In the genomic region with DNA sequence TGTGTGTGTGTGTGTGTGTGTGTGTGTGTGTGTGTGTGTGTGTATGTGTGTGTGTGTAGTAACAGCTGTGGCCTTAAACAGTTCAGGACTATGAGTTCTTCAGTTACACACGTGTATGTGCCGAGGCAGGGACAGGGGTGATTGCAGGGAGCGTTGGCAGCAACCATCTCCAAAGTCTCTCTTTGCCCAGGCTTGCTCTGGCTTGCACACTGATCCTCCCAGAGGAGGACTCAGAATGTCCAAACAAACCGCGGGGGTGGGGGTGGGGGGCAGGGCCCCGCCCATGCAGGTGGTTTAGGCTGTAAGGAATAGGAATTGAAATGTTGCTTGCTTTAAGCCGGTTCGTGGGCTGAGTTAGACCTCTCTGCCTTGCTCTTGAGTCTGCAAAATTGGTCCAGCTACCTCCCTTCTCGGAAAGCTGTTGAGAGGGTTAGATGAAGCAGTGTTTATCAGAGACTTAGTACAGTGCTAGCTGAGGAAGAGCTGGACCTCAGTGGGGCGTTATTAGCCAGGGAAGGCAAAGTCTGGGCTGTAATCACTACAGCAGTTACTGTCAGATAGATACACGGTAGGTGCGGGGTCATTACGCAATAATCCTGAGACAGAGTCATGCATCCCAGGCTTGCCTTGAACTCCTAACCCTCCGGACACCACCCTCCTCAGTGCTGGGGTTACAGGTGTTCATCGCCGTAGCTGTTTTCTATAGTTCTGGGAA, we compare ENCODE assay signal across 9 mouse cellular contexts. TPM values are rescaled to one million over a fixed set of nuclear protein-coding genes. Genes with fewer than 3 reads are reported as not detected.
DNase-seq lines count a peak whose midpoint lies in the region; ATAC-seq and TF ChIP-seq lines count a peak whose summit lies in the region.
"Had no signal": no experiment of that assay in that cellular context is flagged by ENCODE, and none has a peak within 500 bp of the region (broad histone marks: within the 10 kb centered on the region; RNA-seq: fewer than 3 reads in every experiment).

No protein-coding gene starts in this region.

- H3K36me3 ChIP-seq in heart, embryonic 10.5 days, result no peaks in the 10 kb centered on the region
- no peaks in the 10 kb centered on the region for H3K36me3 ChIP-seq in liver, embryonic 13.5 days
- H3K36me3 ChIP-seq in kidney, adult 2 months (ENCODE audit: control insufficient read depth, insufficient read depth, low read length), result no peaks in the 10 kb centered on the region

- peak overlapping the region; percentile 56 for H3K4me3 ChIP-seq in heart, embryonic 10.5 days
- H3K4me3 ChIP-seq in liver, embryonic 13.5 days (replicated peaks), result peak overlapping the region; percentile 53
- no peak overlapping the region for H3K4me3 ChIP-seq in kidney, adult 2 months (ENCODE audit: insufficient read depth, low read depth, low read length)

- H3K9ac ChIP-seq in liver, embryonic 13.5 days, result peak overlapping the region; percentile 64; the same call in 1 of the 2 replicates

- H3K4me1 ChIP-seq in heart, embryonic 10.5 days, result peaks cover 38% of the 10 kb centered on the region
- peaks cover 48% of the 10 kb centered on the region for H3K4me1 ChIP-seq in liver, embryonic 13.5 days (replicated peaks)
- H3K4me1 ChIP-seq in kidney, adult 2 months (ENCODE audit: control insufficient read depth, insufficient read depth, low read length), result peaks cover 14% of the 10 kb centered on the region

- no peak for DNase-seq in heart, embryonic 10.5 days (ENCODE audit: low spot score)
- DNase-seq in heart, adult 18-20 months, result no peak
- DNase-seq in urinary bladder, postnatal 14 days (ENCODE audit: low spot score), result peak; percentile 68
- DNase-seq in urinary bladder, postnatal 10 days (ENCODE audit: low spot score), result no peak
- DNase-seq in liver, embryonic 13.5 days, result no peak
- DNase-seq in cerebellum, adult 8-10 months, result no peak
- DNase-seq in left cerebral cortex, adult 8-10 months (ENCODE audit: low spot score in 2 of 2), result no peak
- DNase-seq in kidney, adult 2 months, result no peak

- peaks cover 6% of the 10 kb centered on the region; the same call in 1 of the 2 replicates for H3K27me3 ChIP-seq in heart, embryonic 10.5 days (ENCODE audit: insufficient read depth, poor library complexity, severe bottlenecking)
- H3K27me3 ChIP-seq in liver, embryonic 13.5 days, result peaks cover 17% of the 10 kb centered on the region; the same call in 1 of the 2 replicates
- H3K27me3 ChIP-seq in kidney, adult 2 months (replicated peaks; ENCODE audit: control insufficient read depth, insufficient read depth, low read length), result no peaks in the 10 kb centered on the region
- H3K27me3 ChIP-seq: CH12.LX had no signal

- no peak for TF ChIP-seq CTCF in kidney, adult 2 months (conservative IDR thresholded peaks at IDR 0.05; ENCODE audit: insufficient read depth, insufficient read length, low read depth, low read length)

- H3K9me3 ChIP-seq in heart, embryonic 10.5 days, result no peaks in the 10 kb centered on the region
- H3K9me3 ChIP-seq in liver, embryonic 13.5 days (replicated peaks), result no peaks in the 10 kb centered on the region

- H3K27ac ChIP-seq in heart, embryonic 10.5 days, result peak overlapping the region; percentile 23; the same call in 1 of the 2 replicates
- peak overlapping the region; percentile 39; the same call in 1 of the 2 replicates for H3K27ac ChIP-seq in liver, embryonic 13.5 days
- no peak overlapping the region for H3K27ac ChIP-seq in kidney, adult 2 months (ENCODE audit: insufficient read depth, low read depth, low read length)

- WGBS in heart, embryonic 10.5 days, result 65% methylated on average over 16 of the region's 16 CpGs
- WGBS in liver, embryonic 13.5 days (ENCODE audit: insufficient replicate concordance), result 16% methylated on average over 16 of the region's 16 CpGs
- 63% methylated on average over 16 of the region's 16 CpGs for WGBS in kidney, adult 2 months

- peak overlapping the region; percentile 83 for H3K4me2 ChIP-seq in liver, embryonic 13.5 days

- ATAC-seq in liver, embryonic 13.5 days (ENCODE audit: low read depth), result 0 out of 2 replicates have a peak, but pooled peaks have one; percentile 34

- TF ChIP-seq POLR2A in kidney, adult 2 months (IDR thresholded peaks at IDR 0.05; ENCODE audit: low read depth, low read length), result no peak

RNA-seq across cellular contexts. Expression of gene Pafah2, which starts 5.9 kb away (rescaled TPM):
- polyA plus RNA-seq in heart, embryonic 10.5 days (2016; fragmentation: Nextera tagmentation; extraction: Ambion mirVana), result 8.0 and 9.6 TPM in 2 replicates
- total RNA-seq in heart, adult 18-20 months (2021), result 1 to 10 TPM; 6.1 to 7.9 TPM
- 3.7 and 5.1 TPM in 2 replicates for polyA plus RNA-seq in liver, embryonic 13.5 days (2015; fragmentation: Nextera tagmentation; extraction: Ambion mirVana)
- total RNA-seq in left cerebral cortex, adult 8-10 months (2022), result 1 to 10 TPM; 5.8 to 8.7 (median 6.8) TPM
- polyA plus RNA-seq in kidney, adult 2 months (2012; rRNA removed), result 96.9 and 102 TPM in 2 replicates

RNA-seq across cellular contexts. Expression of gene Extl1, which starts 18.4 kb away (rescaled TPM):
- polyA plus RNA-seq in heart, embryonic 10.5 days (2016; fragmentation: Nextera tagmentation; extraction: Ambion mirVana), result 1.9 and 2.8 TPM in 2 replicates
- 10 to 100 TPM; 19.7 to 19.8 TPM for total RNA-seq in heart, adult 18-20 months (2021)
- 0.15 and 0.18 TPM in 2 replicates for polyA plus RNA-seq in liver, embryonic 13.5 days (2015; fragmentation: Nextera tagmentation; extraction: Ambion mirVana)
- total RNA-seq in left cerebral cortex, adult 8-10 months (2022), result 10 to 100 TPM; 42.7 to 51.5 (median 47.1) TPM
- polyA plus RNA-seq in kidney, adult 2 months (2012; rRNA removed), result 1.1 and 1.3 TPM in 2 replicates

RNA-seq across cellular contexts. Expression of gene Slc30a2, which starts 59.0 kb away (rescaled TPM):
- polyA plus RNA-seq in heart, embryonic 10.5 days (2016; fragmentation: Nextera tagmentation; extraction: Ambion mirVana), result 0.09 and 0.36 TPM in 2 replicates
- under 1 TPM; 0.30 to 0.72 TPM for total RNA-seq in heart, adult 18-20 months (2021)
- polyA plus RNA-seq in liver, embryonic 13.5 days (2015; fragmentation: Nextera tagmentation; extraction: Ambion mirVana), result not detected in 2 replicates
- total RNA-seq in left cerebral cortex, adult 8-10 months (2022), result under 1 TPM in 2 of 4 experiments, not detected in 2; 0.16 to 0.23 TPM
- 32.3 and 33.3 TPM in 2 replicates for polyA plus RNA-seq in kidney, adult 2 months (2012; rRNA removed)

Comparison
In these comparisons a context has a peak if more than half of its experiments do, and no peak if none do; other contexts are left out.
1. RNA of gene Slc30a2, which starts 59.0 kb away (polyA plus RNA-seq): 32.3 to 33.3 TPM in kidney, adult 2 months; 0.09 to 0.36 TPM in heart, embryonic 10.5 days and not detected in liver, embryonic 13.5 days; every median in the first group is over 10 times any median in the second.